Mouse (Mus musculus) urinary bladder, adult 18-20 months (tissue): ENCODE measurements around the gene Adgrl1.
A peak's percentile ranks its signal among the peaks of the same experiment; 100 is the strongest.

ENCODE experiments used
- DNase-seq, 2 experiments: peaks; one replicate each; pipeline ENCODE4 v3.0.0; 2022; ENCODE audit warnings: low spot score in 2 of 2, mixed read lengths in 2 of 2

The Adgrl1 gene

DNA sequence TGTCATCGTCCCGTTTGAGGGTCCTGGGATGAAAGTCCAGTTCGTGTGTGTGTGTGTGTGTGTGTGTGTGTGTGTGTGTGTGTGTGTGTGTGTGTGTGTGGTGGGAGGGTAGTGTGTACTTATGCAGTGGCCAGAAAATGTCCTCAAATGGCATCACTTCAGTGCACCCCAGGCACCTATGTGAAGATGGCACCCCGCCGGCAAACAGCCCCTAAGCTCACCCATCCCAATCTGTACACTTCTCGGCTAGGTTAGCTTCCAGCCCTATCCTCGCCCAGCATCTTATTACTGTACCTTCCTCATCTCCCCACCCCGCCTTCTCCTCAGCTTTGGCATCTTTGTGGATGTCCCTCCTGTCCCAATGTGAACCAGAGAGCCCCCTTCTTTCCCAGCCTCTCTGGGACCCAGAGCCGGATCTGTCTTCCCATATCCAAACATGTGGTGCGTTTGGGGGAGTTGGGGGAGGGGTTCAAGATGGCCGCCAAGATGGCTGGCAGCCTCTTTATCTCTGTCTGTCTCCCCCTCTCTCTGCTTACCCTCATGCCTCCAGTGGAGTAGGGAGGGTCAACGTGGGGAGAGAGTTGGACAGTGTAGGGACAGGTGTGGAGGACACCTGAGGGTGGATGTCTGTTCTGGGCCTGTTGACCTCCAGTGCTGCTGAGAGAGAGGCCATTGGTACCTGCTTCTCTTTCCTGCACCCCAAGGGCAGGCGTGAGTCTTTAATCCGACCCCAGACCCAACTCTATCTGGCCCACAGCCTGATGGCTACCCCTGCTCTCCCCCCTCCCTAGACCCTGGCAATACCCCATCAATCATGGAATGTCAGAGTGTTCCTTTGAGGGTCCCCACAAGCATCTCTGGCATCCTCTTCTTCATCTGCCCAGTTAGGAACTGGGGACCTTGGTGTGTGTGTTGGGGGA lies 1.9 kb downstream of the Adgrl1 start:
- DNase-seq: no peak

DNA sequence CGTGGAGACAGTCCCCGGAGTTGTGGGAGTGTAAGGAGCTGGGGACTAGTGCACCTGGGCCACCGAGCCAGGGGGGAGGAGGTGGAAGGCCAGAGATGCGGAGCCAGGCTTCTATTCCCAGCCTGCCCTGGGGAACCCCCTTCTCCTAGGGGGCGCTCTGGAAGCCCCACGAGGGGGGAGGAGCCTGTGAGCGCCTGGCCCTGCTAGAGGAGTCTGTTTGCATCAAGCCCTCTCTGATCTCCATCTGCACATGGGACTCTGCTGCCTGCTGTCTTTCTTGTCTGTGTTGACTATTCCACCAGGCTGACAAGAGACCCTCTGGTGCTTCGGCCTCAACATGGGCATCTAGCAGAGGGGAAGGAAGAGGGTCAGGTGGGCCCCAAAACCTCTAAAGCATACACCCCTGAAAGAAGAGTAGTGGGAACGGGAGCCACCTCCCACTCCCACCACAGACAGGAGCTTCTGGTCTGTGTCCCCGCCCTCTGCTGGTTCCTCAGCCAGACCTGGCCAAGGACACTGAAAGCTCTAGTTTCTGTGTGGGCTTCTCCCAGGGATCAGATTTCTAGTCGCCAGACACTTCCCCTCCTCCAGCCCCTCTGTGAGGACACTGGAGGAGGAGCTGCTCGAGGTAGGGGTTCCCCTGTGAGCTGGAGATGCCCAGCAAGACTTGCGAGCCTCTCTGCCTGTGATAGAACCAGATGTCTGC lies 3.2 kb downstream of the Adgrl1 start:
- DNase-seq: no peak

DNA sequence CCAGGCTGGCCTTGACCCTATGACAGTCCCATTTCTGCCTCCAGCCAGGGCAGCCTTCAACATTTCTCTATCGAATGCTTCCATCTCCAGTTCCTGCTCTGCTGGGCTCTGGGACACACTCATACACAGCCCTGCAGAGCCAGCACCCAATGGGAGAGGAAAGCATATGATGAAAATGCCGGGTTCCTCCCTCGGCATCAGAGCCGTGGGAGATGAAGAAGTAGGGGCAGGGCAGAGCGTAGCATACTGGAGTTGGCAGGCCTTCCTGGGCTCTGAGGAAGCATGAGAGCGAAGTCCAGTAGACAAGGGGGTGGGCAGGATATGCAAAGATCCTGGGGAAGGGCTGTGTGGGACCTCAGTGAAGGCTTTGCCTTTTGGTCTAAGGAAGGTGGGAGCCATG lies 8.7 kb downstream of the Adgrl1 start:
- no peak for DNase-seq

DNA sequence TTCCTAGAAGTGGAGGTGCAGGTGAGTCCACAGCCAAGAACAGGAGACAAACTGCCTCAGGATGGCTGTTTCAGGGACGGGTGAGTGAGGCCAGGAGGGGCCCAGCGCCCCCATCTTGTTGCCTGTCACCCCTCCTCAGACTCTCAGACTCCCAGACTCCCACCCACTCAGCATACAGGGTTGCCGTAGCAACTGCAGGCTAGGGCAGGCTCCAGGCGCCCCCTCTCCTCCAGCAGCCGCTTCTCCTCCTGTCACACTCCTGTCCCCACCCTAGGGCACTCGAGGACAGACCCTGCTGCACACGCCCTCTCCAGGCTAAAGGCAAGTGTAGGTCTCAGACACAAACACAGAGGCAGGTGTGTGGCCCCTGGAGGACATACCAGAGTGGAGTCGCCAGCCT lies 9.4 kb downstream of the Adgrl1 start:
- no peak for DNase-seq

DNA sequence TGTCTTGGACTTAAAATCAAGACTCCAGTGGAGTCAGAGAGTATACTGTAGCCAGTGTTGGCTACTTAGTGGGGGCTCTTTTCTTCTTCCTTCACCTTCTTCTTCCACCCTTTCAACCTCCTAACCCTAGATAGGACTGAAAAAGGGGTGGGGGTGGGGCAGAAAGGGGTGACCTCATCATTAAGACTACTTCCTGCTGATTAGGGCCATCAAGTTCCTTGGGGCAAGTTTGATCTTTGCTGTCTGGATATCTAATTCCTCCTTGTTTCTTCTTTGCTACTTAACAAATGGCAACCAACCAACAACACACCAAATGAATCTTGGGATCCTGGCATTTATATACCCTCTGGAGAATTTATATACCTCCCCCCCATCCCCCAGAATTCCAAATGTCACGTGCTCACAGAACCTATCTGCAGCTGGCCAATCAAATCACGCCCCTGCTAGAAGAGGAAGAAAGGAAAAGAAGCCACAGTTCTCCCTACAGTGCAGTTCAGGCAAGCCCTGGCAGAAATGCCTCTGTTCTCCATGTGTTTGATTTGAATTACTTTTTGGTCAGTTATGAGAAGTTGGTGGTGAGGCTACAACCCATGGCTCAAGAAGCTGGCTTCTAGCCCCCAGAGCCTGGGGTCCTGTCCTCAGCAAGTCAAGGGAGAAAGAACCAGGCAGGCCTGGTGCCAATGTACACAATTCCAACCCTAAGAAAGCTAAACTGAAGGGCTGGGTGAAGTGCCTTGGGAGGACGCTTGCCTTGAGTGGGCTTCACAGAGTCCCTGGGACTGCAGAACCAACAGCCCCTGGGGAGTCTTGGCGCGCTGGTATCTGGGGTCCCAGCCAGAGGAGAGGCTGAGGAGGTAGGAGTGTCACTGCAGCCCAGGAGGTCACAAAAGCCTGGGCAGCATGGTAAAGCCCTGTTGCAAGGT lies 12.2 kb downstream of the Adgrl1 start:
- no peak for DNase-seq

DNA sequence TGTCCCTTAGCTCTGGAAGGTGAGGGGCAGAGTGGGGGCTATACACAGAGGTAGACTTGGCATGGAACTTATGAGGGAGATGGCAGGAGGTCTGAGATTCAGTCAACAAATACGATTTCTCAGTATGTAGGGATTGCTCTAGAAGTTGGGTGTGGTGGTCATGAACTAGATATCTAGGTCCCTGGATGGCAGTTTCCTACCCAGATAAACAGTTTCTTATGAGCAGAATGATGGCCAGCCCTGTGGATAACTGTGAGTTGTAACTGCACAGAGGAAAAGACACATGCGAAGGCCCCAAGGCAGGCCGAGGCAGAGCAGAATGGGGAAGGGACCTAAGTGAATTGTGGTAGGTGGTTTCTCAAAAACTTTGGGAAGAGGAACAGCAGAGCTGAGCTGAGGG lies 14.3 kb downstream of the Adgrl1 start:
- DNase-seq: no peak

DNA sequence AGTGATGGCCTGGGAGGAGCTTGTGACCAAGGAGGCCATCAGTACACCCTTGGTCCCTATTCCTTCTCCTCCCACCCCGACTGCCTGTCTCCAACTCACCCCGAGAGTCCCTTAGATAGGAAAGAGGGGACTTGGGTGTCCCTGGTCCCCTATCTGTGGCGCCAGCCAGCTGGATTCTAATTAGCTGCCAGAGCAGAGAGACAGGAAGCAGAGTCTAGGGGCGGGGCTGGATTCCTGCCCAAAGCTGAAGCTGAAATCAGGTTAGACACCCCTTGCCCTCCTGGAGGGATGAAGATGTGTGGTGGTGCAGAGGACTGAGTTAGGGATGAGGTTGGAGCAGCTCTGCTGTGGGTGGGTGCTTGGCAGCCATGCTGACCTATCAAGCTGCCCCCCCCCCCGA lies 15.0 kb downstream of the Adgrl1 start:
- no peak for DNase-seq

DNA sequence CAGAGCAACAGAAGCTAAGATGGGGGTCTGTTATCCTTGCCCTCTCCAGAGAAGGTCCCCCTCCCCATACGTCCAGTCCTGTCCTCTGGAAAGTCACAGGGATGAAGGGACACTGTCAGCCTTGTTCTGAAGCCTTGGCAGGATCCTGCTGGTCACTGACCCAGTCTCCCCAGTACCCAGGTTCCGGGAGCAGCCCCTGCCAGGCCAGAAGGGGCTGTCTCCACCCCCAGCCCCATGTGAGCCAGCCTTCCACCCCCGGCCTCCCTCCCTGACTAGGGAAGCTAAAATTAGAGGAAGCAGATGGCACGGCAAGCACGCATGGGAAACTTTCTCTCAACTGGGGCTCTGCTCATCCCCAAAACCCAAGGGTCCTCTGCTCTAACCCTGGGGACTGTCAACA lies 16.1 kb downstream of the Adgrl1 start:
- no peak for DNase-seq

DNA sequence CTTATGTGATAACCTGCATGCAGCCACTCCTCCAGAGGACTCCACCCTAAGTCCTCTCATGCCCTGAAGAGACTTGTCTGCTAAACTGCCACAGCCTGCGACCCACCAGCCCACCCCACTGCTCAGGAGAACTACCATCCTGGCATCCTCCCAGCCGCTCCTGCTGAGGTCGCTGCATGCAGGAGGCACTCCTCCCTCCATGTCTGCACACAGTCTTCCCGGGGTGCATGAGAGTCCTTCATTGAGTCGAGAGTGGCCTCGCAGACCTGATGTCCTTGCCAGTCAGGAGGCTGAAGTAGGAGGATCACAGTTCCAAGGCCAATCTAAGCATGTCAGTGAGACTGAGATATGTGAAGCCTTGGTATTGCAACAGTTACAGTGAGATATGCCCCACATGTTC lies 17.7 kb downstream of the Adgrl1 start:
- DNase-seq: no peak

DNA sequence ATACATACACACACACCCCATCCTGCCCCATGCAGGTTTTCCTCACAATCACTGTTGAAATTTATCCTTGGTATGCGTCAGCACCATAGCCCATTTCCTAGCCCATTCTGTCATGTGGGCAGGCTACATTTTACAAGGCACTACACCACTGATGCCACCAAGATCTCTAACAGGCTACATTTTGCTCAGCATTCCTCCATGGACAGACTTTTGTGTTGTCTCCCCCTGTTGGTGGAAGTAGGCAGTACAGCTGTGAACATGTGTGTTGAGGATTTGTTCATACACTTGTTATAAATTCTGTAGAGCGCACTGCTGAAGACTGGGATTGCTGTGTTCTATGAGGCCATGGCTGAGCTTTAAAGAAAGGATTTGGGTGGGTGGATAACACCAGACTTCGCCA lies 21.7 kb downstream of the Adgrl1 start:
- DNase-seq: peak; percentile 29 to 38

DNA sequence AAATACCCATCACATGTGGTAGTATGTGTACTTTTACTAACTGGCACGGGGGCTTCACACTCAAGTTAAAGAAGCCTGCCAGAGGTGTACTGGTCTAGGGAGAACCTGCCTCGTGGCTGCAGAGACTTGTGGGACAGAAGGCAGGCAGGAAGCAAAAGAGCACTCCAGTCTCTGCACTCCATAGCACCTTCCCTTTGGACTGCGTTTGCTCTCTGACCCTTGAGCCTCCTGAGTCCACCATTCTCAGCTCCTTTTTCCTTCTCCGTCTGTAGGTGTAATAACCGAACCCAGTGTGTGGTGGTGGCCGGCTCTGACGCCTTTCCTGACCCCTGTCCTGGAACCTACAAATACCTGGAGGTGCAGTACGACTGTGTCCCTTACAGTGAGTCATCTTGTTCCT lies 22.8 kb downstream of the Adgrl1 start:
- DNase-seq: no peak

DNA sequence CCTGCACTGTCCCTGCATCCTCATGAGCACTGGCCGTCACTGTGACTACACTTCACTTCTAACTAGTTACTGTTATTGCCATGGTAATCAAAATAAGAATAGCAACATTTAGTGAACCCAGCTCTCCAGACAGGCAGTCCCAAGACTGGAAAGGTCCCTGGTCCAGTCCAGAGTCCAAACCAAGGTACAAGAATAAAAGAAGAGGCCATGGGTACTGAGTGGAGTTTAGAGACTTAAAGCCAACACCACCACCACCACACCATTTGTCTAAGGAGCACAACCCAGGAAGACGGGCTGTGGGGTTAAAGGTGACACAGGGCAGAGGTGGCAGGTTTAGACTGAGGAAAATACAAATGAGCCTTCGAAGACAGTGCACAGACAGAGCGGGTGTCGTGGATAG lies 24.7 kb downstream of the Adgrl1 start:
- DNase-seq: no peak

DNA sequence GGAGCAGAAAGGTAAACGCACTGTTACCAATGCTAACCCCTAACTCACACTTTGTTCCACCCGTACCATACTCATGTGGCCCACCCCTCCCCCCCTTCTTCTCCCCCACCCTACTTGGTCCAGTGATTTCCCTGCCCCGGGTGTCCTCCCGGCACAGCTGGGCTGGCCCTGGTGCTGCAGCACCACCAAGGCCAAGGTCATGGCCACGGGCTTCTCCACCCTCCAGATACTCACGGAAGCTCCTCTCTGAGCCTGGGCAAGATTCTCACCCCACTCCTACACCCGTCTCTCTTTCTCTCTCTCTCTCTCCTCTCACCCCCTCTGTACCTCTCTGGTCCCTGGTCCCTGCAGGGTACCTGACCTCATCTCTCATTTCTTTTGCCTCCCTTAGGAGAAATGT lies 26.4 kb downstream of the Adgrl1 start:
- DNase-seq: no peak

DNA sequence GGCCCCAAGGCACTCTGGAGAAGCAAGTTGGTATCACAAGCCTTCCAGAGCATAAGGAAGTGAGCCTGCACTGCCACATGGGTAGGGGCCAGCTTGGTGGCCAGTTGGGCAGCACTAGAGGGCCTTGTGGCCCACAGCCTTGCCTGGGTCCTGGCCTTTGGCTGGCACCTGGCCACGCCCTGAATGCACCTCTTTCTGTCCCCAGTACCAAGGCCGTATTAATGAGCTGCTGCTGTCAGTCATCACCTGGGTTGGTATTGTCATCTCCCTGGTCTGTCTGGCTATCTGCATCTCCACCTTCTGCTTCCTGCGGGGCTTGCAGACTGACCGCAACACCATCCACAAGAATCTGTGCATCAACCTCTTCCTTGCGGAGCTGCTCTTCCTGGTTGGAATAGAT lies 34.3 kb downstream of the Adgrl1 start:
- no peak for DNase-seq

DNA sequence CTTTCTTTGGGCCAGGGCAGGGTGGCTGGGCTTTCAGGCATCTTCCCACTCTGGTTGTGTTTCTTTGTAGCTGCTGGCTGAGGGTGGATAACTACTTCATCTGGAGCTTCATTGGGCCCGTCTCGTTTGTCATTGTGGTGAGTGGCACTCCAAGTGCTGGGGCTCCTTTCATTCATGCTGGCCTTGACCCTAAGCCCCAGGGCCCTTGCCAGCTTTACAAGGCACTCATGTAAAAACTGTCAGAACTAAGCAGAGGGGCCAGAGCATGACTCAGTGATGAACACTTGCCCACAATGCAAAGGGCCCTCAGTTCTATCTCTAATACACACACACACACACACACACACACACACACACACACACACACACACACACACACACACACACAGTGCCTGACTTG lies 35.1 kb downstream of the Adgrl1 start:
- DNase-seq: no peak

DNA sequence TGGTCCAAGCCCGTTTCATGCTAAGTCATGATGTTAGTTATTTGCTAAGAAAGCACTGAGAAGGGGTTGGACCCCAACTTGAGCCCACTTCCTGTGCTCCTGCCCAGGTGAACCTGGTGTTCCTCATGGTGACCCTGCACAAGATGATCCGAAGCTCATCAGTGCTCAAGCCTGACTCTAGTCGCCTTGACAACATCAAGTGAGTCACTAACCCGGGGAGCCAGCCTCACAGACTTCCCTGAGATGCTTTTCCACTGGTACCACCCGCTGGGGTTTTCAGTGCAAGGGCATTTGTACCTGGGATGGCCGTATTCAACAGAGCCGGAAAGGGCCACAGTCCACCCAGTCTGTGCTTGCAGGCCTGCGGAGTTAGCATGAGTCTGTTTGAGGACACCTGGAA lies 35.5 kb downstream of the Adgrl1 start:
- no peak for DNase-seq

DNA sequence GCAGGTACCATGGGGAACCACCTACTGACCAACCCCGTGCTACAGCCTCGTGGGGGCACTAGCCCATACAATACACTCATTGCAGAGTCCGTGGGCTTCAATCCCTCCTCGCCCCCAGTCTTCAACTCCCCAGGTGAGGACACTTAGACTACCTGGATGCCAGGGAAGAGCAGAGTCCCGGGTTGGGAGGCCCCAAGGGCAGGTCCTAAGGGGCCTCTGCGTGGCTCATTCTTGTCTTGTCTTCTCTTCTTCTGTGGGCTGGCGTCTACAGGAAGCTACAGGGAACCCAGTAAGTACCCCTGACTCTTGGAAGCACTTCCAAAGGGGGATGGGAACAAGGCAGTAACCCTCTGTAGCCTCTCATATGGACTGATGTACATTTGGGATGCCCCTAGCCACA lies 37.7 kb downstream of the Adgrl1 start:
- no peak for DNase-seq

DNA sequence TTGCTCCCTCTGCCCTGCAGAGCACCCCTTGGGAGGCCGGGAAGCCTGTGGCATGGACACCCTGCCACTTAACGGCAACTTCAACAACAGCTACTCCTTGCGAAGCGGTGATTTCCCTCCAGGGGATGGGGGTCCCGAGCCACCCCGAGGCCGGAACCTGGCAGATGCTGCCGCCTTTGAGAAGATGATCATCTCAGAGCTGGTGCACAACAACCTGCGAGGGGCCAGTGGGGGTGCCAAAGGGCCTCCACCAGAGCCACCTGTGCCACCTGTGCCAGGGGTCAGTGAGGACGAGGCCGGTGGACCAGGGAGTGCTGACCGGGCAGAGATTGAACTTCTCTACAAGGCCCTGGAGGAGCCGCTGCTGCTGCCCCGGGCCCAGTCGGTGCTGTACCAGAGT lies 38.4 kb downstream of the Adgrl1 start:
- DNase-seq: no peak

DNA sequence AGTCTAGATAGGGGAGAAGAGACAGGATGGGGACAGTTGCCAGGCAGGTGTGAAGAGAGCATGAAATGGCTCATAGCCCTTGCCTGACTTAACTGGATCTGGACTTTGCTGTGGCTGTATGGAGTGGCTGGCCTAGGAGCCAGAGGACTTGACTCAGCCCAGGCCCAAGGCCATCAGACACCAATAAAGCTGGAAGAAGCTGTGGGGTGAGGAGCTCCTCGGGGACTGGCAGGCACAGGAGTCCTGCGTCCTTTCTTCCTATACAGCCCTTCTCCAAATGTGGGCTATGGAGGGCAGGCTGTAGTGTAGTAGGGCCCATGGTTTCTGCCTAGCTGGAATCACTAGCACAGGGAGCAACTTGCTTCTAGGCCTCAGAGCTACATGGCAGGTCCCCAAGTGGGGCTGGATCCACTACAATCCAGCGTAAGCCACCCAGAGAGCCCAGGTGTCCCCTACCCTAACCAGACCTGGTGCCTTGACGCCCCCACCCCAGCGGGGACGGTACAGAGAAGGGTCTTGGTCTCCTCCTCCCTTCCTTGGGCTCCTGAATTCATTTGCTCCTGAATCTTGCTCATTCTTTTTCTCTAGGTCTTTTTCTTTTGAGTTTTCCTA lies 41.3 kb downstream of the Adgrl1 start:
- no peak for DNase-seq

DNA sequence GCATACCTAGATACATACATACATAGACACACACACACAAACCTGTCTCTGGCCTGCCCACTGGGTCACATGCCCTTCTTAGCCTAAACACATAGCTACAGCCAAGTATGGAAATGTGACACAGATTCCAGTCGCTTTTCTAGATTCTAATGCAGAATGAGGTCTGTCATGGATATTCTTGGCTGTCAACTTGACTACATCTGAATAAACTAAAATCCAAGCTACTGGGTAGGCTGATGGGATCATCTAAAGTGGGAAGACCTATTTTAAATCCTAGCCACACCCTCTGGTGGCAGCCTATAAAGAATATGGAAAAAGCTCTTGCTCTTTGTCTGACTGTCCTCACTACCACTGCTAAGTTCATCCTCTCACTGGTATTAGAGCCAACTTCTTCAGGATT lies 42.5 kb downstream of the Adgrl1 start:
- DNase-seq: no peak

DNA sequence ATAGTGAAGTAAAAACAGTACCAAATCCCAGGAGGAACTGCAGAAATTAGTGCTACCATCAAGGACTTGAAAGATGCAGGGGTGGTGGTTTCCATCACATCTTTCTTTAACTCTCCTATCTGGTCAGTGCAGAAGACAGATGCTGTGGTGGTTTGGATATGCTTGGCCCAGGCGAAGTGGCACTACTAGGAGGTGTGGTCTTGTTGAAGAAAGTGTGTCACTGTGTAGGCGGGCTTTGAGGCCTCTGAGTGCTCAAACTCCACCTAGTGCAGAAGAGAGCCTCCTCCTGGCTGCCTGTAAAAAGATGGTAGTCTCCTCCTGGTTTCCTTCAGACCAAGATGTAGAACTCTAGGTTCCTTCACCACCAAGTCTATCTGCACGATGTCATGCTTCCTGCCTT lies 45.6 kb downstream of the Adgrl1 start:
- no peak for DNase-seq

DNA sequence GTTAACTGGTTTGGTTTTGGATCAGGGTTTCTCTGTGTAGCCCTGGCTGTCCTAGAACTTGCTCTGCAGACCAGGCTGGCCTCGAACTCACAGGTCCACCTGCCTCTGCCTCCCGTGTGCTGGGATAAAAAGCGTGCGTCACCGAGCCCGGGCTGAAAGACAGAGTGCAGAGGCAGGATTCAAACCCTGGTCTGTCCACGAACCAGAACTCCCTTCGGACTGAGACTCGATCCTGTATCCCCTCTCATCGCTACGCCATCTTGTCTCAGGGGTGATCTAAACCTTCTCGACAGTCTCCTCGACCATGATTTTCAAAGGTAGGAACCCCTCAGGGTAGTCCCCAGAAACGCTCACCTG lies 54.8 kb downstream of the Adgrl1 start:
- no peak for DNase-seq
